Mouse (Mus musculus) right cerebral cortex, postnatal 36 days (tissue): ENCODE results near the gene Ttc21a.

Experiments
- DNase-seq, 2 experiments: peaks; one replicate each; pipeline ENCODE4 v3.0.0; 2022; ENCODE audit warnings: low spot score in 2 of 2, mixed read lengths in 1 of 2

The Ttc21a gene

DNA sequence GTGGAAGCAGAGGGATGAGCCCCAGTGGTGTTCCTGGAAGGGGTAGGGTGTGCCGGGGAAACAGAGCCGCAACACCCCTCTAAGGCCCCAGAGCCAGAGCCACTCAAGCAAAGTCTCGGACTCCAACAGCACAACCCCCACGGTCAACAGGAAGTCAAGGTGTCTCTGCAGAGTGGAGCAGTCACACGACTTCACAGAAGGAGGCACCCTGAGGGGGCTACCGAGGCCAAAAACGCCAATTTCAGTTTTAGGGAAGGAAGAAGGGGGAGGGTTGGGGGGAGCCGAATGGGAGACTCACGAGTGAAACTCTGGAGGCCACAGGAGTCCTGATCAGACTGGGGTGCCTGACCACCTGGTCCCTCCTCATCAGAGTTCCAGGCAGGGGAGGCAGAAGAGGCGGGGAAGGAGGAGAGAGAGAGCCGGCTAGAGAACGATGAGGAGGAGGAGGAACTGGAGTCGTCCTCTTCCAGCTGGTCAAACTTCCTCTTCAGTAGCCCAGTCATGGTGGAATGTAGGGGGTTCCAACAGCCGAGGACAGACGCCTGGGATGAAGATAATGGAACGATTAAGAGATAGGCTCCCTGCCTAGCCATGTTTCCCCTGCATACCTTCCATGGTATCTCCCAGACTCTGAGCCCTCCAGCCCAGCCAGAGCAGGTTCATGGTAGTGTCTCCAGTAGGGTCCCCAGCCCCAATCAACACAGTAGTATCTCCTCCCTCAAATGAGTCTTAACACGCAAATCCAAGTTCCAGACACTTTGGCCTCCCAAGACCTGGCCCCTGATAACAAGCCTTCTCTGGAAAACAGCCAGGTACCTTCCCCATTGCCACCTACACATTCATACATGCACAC lies 39.5 kb downstream of the Ttc21a start:
- DNase-seq = no peak

DNA sequence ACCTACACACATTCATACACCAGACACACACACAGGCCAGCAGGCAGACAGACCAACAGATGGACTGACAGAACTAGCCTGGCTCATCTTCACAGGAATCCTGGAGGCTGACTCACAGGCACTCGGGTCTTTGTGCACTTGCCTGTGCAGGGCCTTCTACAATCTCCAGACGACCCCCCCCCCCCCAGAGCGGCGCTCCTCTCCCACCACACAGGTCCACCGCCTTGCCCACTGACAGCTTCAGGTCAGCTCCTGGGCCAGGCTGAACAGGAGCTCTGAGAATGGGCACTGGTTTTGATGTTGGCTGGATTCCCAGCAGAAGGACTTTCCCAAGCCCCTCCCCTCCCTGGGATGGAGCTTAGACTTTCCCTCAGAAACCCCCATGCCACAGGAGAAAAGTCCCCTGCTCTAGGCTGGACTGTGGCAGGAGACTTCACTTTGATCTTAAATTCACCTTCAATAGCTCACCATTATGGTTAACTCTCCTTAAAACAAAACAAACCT lies 40.2 kb downstream of the Ttc21a start:
- no peak for DNase-seq

GRCm38 (mm10) chr9:119978151-119978810 lies 40.9 kb downstream of the Ttc21a start:
- DNase-seq = no peak

- peak; percentile 63 to 83 for DNase-seq
Observed at GRCm38 (mm10) chr9:119978811-119979441, 41.5 kb downstream of the Ttc21a start.

GRCm38 (mm10) chr9:119979749-119980148 lies 42.3 kb downstream of the Ttc21a start:
- no peak for DNase-seq

DNA sequence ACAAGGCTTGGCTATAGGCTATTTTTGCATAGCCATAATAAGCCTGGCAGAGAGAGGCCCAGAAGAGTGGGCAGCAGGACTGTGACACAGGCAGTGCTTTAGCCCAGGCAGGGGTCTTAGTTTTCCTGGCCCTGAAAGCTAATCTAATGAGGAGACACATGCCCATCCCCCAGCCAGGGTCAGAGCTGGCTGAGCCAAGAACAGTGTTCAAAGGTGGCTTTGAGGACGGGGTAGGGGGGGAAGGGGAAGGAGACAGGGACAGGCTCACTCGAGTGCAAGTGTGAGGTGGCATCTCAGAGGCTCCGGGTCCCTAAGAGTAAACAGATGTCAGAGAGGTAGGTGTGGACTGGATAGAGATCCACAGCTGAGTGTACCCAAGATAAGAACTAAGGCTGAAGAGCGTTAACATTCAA lies 43.4 kb downstream of the Ttc21a start:
- DNase-seq = no peak

- peak in 1 of 2 experiments; percentile 56 for DNase-seq
Observed at GRCm38 (mm10) chr9:119981183-119982179, 44.1 kb downstream of the Ttc21a start.

DNA sequence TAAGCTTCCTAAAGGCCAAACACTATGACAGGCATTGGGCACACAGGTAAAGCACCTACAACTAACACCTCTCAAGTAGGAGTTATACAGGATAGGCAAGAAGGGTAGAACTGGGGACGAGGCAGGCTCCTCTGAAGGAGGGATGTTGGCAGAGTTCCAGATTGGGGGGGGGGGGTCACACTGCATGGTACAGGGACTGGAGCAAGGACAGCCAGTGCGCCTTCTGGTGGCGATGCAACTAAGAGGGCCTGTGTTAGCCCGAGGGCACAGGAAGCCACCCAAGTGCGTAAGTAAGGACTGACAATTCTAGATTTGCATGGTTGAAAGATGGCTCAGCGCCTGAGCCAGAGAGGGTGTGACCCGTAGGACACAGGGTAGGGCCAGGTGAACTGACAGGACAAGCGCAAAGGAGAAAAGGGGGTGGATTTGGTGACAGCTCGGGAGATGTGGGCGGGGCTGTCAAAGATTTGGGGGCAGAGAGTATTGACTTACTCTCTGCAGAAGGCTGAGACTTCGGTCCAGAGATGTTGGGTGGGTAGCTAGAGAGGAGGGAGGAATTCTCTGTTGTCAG lies 44.9 kb downstream of the Ttc21a start:
- peak; percentile 45 to 48 for DNase-seq

DNA sequence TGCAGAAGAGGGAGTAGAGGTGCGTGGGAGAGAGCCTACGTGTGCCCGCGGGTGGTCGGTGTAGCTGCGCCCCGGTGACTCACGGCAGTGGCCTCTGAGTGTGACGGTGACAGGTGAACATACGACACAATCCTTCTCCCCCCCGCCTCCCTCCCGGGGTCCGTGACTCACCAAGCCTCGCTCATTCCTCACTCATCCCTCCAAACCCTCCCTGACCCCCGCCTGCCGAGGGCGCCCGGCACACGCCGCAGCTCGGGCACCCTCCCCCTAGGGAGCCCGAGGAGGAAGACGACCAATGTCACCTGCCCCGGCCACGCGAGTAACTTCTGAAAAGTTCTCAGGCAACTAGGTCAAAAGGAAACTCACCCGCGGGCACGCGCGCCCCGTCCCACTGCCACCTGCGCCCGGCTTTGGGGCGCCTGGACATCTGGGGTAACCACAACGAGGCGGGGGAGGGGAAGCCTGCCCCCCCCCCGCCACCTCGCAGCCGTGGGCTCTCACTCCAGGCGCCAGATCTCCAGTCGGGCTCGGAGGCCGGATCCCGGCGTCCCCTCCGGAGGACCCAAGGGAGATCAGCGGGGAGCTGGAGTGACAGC lies 45.6 kb downstream of the Ttc21a start:
- peak; percentile 34 to 43 for DNase-seq

- peak; percentile 80 to 82 for DNase-seq
Observed at GRCm38 (mm10) chr9:119983585-119984535, 46.5 kb downstream of the Ttc21a start.

DNA sequence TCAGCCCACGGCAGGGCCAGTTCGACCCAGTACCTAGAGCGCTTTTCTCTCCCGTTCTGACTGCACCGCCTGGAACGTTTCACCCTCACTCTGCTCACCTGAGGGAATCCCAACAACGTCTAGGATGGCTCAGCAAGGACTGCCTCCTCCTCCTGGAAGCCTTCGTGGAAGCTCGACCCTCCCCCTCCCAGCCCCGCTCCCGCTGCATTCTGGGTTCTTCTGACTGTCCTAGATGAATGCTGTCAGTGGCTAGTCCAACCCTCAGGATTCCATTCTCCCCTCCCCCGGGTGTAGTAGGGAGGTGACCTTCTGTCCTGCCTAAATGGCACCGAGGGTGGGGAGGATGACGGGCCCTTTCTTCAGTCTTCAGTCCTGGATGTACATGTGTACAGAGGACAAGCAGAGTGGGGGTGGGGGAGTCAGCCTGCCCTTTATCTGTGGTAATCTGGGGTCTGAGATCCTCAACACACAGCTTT lies 47.2 kb downstream of the Ttc21a start, which contains the start of gene Csrnp1:
Csrnp1 (minus strand) TSS at position 123 of the 476 bp plus-strand sequence.
- DNase-seq = no peak

DNA sequence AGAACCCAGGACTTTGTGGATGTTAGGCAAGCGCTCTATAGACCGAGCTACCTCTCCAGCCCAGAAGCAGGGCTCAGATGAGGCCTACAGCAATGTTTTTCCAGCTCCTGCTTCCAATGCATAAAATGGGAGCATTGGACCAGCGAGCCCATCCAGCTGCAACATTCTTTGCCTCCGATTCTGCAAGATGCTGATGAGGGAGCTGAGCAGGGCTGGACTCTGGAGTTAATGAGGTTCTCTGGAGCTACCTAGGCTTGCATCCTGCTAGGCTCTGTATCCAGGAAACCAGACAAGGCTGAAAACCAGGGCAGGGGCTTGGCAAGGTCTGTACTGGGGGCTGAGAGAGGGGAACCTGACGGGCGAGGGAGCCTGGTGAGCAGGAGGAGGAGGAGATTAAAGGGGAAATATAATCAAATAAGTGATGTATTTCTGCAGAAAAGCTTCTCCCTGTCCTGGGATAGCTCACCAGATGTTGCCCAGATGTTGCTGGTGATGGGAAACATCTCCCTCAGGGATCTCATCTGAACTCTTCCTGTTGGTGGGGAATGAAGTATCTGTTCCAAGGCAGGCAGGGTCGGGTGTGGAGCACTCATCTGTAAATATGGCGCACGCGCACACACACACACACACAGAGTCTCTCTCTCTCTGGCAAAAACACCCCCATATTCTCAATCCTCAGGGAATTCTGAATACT lies 48.6 kb downstream of the Ttc21a start:
- no peak for DNase-seq

- no peak for DNase-seq
Observed at GRCm38 (mm10) chr9:119988304-119988703, 50.9 kb downstream of the Ttc21a start.

DNA sequence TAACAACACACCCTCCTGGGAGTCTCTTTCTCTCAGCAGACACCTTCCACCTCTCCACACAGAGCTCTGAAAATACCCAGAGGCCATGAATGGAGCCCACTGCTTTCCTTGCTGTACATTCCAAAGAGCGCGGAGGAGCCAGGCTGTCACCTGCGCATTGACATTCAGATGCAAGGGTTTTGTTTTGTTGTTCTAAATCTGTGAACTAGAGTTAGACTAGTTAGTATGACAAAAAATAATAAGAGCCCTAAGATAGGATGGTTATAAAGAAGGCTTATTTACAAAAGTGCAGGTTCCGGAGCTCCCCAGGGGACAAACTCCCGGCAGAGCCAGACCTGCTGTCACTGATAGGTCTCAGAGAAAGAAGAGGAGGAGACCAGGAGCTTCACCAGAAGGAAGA lies 53.9 kb downstream of the Ttc21a start:
- no peak for DNase-seq

- DNase-seq = no peak
Observed at GRCm38 (mm10) chr9:119993092-119993844, 55.9 kb downstream of the Ttc21a start.

DNA sequence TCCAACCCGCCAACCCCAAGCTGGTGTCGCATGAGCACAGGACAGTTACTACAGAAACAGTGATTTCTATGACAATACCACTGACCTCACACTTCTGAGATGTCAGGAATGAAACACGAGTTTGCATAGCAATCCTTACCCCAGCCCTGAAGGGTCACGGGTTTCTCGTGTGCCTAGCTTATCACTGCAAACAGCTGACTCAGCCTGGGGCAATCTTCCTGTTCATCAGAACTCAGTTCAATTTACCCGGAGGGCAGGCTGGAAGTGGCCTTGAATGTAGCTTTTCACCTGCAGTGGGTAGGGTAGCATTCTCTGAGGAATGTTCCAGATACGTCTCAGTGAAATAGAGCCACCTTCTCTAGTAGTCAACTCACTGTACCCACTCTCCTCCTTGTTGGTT lies 56.8 kb downstream of the Ttc21a start:
- no peak for DNase-seq

DNA sequence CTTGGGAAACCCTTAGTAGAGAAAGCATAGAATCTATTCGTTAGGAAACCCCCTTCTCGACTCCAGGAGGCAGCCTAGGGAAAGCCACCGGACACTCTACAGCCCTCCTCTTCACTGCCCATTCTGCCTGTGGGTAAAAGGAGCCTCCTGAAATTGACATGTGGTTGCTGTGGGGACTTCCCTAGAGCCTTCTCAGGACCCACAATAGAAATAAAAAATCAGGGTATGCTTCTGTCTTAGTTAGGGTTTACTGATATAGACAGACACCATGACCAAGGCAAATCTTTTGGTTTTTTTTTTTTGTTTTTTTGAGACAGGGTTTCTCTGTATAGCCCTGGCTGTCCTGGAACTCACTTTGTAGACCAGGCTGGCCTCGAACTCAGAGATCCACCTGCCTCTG lies 58.7 kb downstream of the Ttc21a start:
- DNase-seq = no peak

DNA sequence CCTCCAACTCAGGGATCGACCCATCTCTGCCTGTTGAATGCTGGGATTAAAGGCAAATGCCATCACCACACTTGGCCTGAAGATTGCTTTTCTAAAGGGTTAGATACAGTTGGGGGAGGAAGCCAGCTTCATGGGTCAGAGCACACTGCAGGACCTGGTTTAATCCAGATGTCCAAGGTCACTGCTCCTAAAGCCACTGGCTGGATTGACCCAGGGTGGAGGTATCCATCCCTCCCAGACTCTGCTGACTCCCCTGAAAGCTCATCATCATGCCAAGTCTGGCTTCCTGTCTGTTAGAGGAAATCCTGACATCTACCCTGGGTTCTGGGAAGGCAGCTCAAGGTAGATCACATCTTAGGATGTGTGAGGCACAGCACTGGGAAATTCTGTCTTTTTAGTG lies 61.4 kb downstream of the Ttc21a start:
- no peak for DNase-seq
